Mouse (Mus musculus) neural tube, embryonic 12.5 days (tissue): ENCODE results near the gene 1700109H08Rik. TPM values are rescaled to one million over a fixed set of nuclear protein-coding genes. Genes with fewer than 3 reads are reported as not detected.
"Not testable (repeated sequence)": the region's sequence is repeated elsewhere in the genome, so short reads cannot be mapped to it uniquely, and the experiment has no call there.

Experiments used
- ATAC-seq: fragments of 200-750 bp; cut with Nextera tagmentation; 2 replicates; pipeline ENCODE4 v1.8.0; 2017; ENCODE audit warnings: low read depth, mild to moderate bottlenecking, moderate TSS enrichment, moderate library complexity; ENCODE audit not compliant: low FRiP score
- H3K27ac ChIP-seq: fragments of 300-500 bp; sonication (generic); 2 replicates; pipeline ENCODE4 v1.5.1; 2016
- H3K27me3 ChIP-seq: fragments of 300-500 bp; sonication (generic); replicated peaks from 2 replicates; pipeline ENCODE4 v1.6.1; 2016; ENCODE audit warnings: mild to moderate bottlenecking
- H3K36me3 ChIP-seq: fragments of 300-500 bp; sonication (generic); 2 replicates; pipeline ENCODE4 v1.6.1; 2016; ENCODE audit warnings: mild to moderate bottlenecking
- H3K4me1 ChIP-seq: fragments of 300-500 bp; sonication (generic); 2 replicates; pipeline ENCODE4 v1.6.1; 2016
- H3K4me2 ChIP-seq: fragments of 300-500 bp; sonication (generic); replicated peaks from 2 replicates; pipeline ENCODE4 v1.6.1; 2016; ENCODE audit warnings: mild to moderate bottlenecking
- H3K4me3 ChIP-seq: fragments of 300-500 bp; sonication (generic); 2 replicates; pipeline ENCODE4 v1.5.1; 2016
- H3K9ac ChIP-seq: fragments of 300-500 bp; sonication (generic); 2 replicates; pipeline ENCODE4 v1.6.1; 2016; ENCODE audit warnings: mild to moderate bottlenecking
- H3K9me3 ChIP-seq: fragments of 300-500 bp; sonication (generic); 2 replicates; pipeline ENCODE4 v1.6.1; 2016; ENCODE audit warnings: mild to moderate bottlenecking
- WGBS: fragments of 180-500 bp; shearing (Covaris S2); methylation state at CpG from one replicate; pipeline ENCODE4 v1.1.7; 2016; 5-methylcytosine and 5-hydroxymethylcytosine counted together
- polyA plus RNA-seq: library from polyadenylated mRNA; unstranded; fragments of >200 nt; fragmentation: Nextera tagmentation; extraction: Ambion mirVana; gene quantifications from 2 replicates; pipeline ENCODE4 v1.2.1, GENCODE M21; 2016

1700109H08Rik gene
- polyA plus RNA-seq, 1 experiment from 2014 or later, result 4.1 TPM

- no peak for ATAC-seq
- H3K4me2 ChIP-seq, result no peak overlapping the region
- peaks cover 48% of the 10 kb centered on the region for H3K36me3 ChIP-seq
- no peaks in the 10 kb centered on the region for H3K27me3 ChIP-seq
- no peak overlapping the region for H3K27ac ChIP-seq
- 91% methylated on average over 9 of the region's 9 CpGs for WGBS
- H3K4me3 ChIP-seq, result no peak overlapping the region
- H3K4me1 ChIP-seq, result no peaks in the 10 kb centered on the region
- no peaks in the 10 kb centered on the region for H3K9me3 ChIP-seq
- no peak overlapping the region for H3K9ac ChIP-seq
Measured at GRCm38 (mm10) chr5:3607114-3607513, 35.7 kb downstream of the 1700109H08Rik start.

GRCm38 (mm10) chr5:3609241-3609640 lies 37.9 kb downstream of the 1700109H08Rik start:
- no peaks in the 10 kb centered on the region for H3K27me3 ChIP-seq
- no peaks in the 10 kb centered on the region for H3K4me1 ChIP-seq
- WGBS, result 92% methylated on average over 7 of the region's 7 CpGs
- H3K4me2 ChIP-seq, result no peak overlapping the region
- no peak overlapping the region for H3K27ac ChIP-seq
- H3K9me3 ChIP-seq, result no peaks in the 10 kb centered on the region
- peaks cover 54% of the 10 kb centered on the region for H3K36me3 ChIP-seq
- no peak overlapping the region for H3K9ac ChIP-seq
- no peak for ATAC-seq
- no peak overlapping the region for H3K4me3 ChIP-seq

GRCm38 (mm10) chr5:3611835-3612234 lies 40.5 kb downstream of the 1700109H08Rik start:
- H3K9ac ChIP-seq, H3K9me3 ChIP-seq, ATAC-seq, H3K27ac ChIP-seq, H3K4me2 ChIP-seq, H3K4me1 ChIP-seq, H3K27me3 ChIP-seq, H3K4me3 ChIP-seq: not testable (repeated sequence)
- 96% methylated on average over 2 of the region's 2 CpGs for WGBS
- H3K36me3 ChIP-seq, result peaks cover 51% of the 10 kb centered on the region

- Histone ChIP-seq H3K9ac (no peak overlapping the region), H3K4me3 (no peak overlapping the region), H3K9me3 (no peaks in the 10 kb centered on the region), H3K4me1 (no peaks in the 10 kb centered on the region), H3K36me3 (peaks cover 35% of the 10 kb centered on the region), H3K4me2 (no peak overlapping the region), H3K27me3 (no peaks in the 10 kb centered on the region), H3K27ac (no peak overlapping the region)
- no peak for ATAC-seq
- 79% methylated on average over 7 of the region's 7 CpGs for WGBS
Measured at GRCm38 (mm10) chr5:3620486-3620885, 49.1 kb downstream of the 1700109H08Rik start.

- Histone ChIP-seq H3K27ac (no peak overlapping the region), H3K9me3 (no peaks in the 10 kb centered on the region), H3K4me2 (no peak overlapping the region), H3K36me3 (peaks cover 34% of the 10 kb centered on the region), H3K9ac (no peak overlapping the region), H3K4me3 (no peak overlapping the region), H3K4me1 (no peaks in the 10 kb centered on the region), H3K27me3 (no peaks in the 10 kb centered on the region)
- ATAC-seq, result no peak
- WGBS, result 93% methylated on average over 5 of the region's 5 CpGs
Measured at GRCm38 (mm10) chr5:3630055-3630454, 58.7 kb downstream of the 1700109H08Rik start.

- Histone ChIP-seq H3K4me2 (no peak overlapping the region), H3K36me3 (peaks cover 41% of the 10 kb centered on the region), H3K27me3 (no peaks in the 10 kb centered on the region), H3K27ac (no peak overlapping the region), H3K4me1 (no peaks in the 10 kb centered on the region), H3K9me3 (no peaks in the 10 kb centered on the region), H3K4me3 (no peak overlapping the region), H3K9ac (no peak overlapping the region)
- WGBS, result 56% methylated on average over 16 of the region's 16 CpGs
- no peak for ATAC-seq
Measured at GRCm38 (mm10) chr5:3631512-3632271, 60.3 kb downstream of the 1700109H08Rik start.

GRCm38 (mm10) chr5:3632285-3632684 lies 60.9 kb downstream of the 1700109H08Rik start:
- no peak overlapping the region for H3K27ac ChIP-seq
- 84% methylated on average over 5 of the region's 5 CpGs for WGBS
- H3K4me3 ChIP-seq, result no peak overlapping the region
- no peaks in the 10 kb centered on the region for H3K27me3 ChIP-seq
- no peaks in the 10 kb centered on the region for H3K4me1 ChIP-seq
- H3K4me2 ChIP-seq, result no peak overlapping the region
- H3K36me3 ChIP-seq, result peaks cover 42% of the 10 kb centered on the region
- no peaks in the 10 kb centered on the region for H3K9me3 ChIP-seq
- ATAC-seq, result no peak
- H3K9ac ChIP-seq, result no peak overlapping the region

- Histone ChIP-seq H3K9me3 (no peaks in the 10 kb centered on the region), H3K4me1 (no peaks in the 10 kb centered on the region), H3K27ac (no peak overlapping the region), H3K4me3 (no peak overlapping the region), H3K36me3 (peaks cover 41% of the 10 kb centered on the region), H3K9ac (no peak overlapping the region), H3K4me2 (no peak overlapping the region), H3K27me3 (no peaks in the 10 kb centered on the region)
- WGBS, result 92% methylated on average over 13 of the region's 13 CpGs
- no peak for ATAC-seq
Measured at GRCm38 (mm10) chr5:3633315-3633714, 61.9 kb downstream of the 1700109H08Rik start.

- Histone ChIP-seq H3K27ac (no peak overlapping the region), H3K4me2 (no peak overlapping the region), H3K9ac (no peak overlapping the region), H3K9me3 (no peaks in the 10 kb centered on the region), H3K36me3 (peaks cover 41% of the 10 kb centered on the region), H3K4me3 (no peak overlapping the region), H3K4me1 (no peaks in the 10 kb centered on the region), H3K27me3 (no peaks in the 10 kb centered on the region)
- ATAC-seq, result no peak
- 70% methylated on average over 4 of the region's 4 CpGs for WGBS
Measured at GRCm38 (mm10) chr5:3633951-3634350, 62.6 kb downstream of the 1700109H08Rik start.

Other genes starting within 250 kb of the 1700109H08Rik start
- gene Cdk6, start 230.1 kb upstream of the 1700109H08Rik start, polyA plus RNA-seq, result 18.5 and 27.5 TPM in 2 replicates
- 31.6 and 35.1 TPM in 2 replicates for gene Fam133b, start 27.7 kb upstream of the 1700109H08Rik start, polyA plus RNA-seq
- gene Pex1, start 24.5 kb downstream of the 1700109H08Rik start, polyA plus RNA-seq, result 20.6 and 22.4 TPM in 2 replicates
- gene Rbm48, start 25.0 kb downstream of the 1700109H08Rik start, polyA plus RNA-seq, result 12.6 and 15.1 TPM in 2 replicates
- gene Tmbim7, start 79.6 kb downstream of the 1700109H08Rik start, polyA plus RNA-seq, result not detected in 2 replicates
- 72.0 and 74.6 TPM in 2 replicates for gene Gatad1, start 85.6 kb downstream of the 1700109H08Rik start, polyA plus RNA-seq
- gene Ankib1, start 231.4 kb downstream of the 1700109H08Rik start, polyA plus RNA-seq, result 21.7 and 21.9 TPM in 2 replicates
- 69.4 and 73.5 TPM in 2 replicates for gene Krit1, start 231.6 kb downstream of the 1700109H08Rik start, polyA plus RNA-seq